Mouse (Mus musculus) heart, adult 2 months (tissue): ENCODE results near the gene Cd81.
A peak's percentile ranks its signal among the peaks of the same experiment; 100 is the strongest.

Experiments used
- CTCF ChIP-seq: fragments of 200-600 bp; IDR thresholded peaks from 2 replicates; pipeline ENCODE4 v1.8.1; 2022; ENCODE audit warnings: antibody characterized with exemption, mild to moderate bottlenecking, moderate library complexity
- EP300 ChIP-seq: fragments of 200-500 bp; IDR thresholded peaks from 2 replicates; pipeline ENCODE4 v1.6.1; 2011; ENCODE audit warnings: low read depth, low read length, control low read depth; ENCODE audit not compliant: insufficient read depth
- POLR2A ChIP-seq: fragments of 200-500 bp; IDR thresholded peaks from 2 replicates; pipeline ENCODE4 v1.6.1; 2011; ENCODE audit warnings: mild to moderate bottlenecking, low read depth, low read length, control low read depth; ENCODE audit not compliant: insufficient read depth

DNA sequence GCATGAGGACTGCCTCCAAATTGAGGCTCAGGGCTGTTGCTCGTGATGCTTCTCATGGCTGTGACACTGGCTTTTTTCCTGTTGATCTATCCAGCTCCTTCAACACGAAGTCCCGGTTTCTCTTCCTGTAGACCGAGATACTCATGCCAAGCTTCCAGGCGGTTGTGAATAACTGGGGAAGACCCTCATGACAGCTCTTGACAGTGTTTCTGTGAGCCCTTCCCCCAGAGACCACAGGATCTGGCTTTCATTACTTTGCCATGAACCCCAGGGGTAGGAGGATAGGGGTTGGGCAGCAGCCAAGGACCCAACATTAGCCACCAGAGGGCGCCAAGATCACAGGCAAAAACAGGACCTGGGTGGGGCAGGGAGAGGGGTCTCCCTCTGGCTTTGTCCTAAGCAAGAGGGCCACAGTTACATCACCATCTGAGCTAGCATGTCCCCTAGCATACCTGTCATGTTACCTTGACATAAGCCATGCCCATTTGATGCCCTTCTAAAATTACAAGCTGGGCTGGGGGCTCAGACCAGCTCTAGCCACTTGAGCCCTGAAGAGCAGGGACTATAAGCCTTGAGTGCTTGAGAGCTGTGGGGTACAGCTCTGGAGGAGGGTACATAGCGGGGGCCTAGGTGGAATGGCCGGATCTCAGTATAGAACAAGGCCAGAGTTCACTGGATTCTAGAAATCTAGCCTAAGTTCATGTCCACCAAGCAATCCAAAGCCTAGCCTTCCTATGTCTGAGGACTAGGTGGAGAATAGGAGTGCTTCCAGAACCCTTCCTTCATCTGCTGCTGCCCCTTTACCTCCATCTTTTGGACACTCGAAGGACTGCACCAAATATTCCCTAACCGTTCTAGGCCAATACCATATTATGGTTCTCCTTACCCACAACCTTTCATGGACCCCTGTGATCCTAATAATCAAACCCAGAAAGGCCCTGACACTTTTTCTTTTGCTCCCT is 42.3 kb downstream of the Cd81 start, which contains the start of gene Trpm5:
- no peak for TF ChIP-seq POLR2A
- peak; percentile 89 for TF ChIP-seq CTCF
- peak; percentile 67; the same call in 1 of the 2 replicates for TF ChIP-seq EP300
